16 mouse cellular contexts compared by ENCODE assay signal in genomic region chr8:11135135-11135534, GRCm38 (mm10).
"Had no signal": no experiment of that assay in that cellular context is flagged by ENCODE, and none has a peak within 500 bp of the region (broad histone marks: within the 10 kb centered on the region; RNA-seq: fewer than 3 reads in every experiment).

No protein-coding gene starts in this region.

- H3K9ac ChIP-seq: limb, embryonic 13.5 days; liver, embryonic 15.5 days; neural tube, embryonic 12.5 days had no signal

- ATAC-seq: intestine, postnatal 0 days had no signal

- H3K4me1 ChIP-seq: liver, embryonic 15.5 days; midbrain, embryonic 10.5 days; neural tube, embryonic 12.5 days had no signal

- H3K4me3 ChIP-seq: layer of hippocampus, adult 2 months; limb, embryonic 13.5 days; liver, embryonic 15.5 days; midbrain, embryonic 10.5 days; myocyte; neural tube, embryonic 12.5 days had no signal

- H3K9me3 ChIP-seq: limb, embryonic 13.5 days; liver, embryonic 15.5 days; midbrain, embryonic 10.5 days; neural tube, embryonic 12.5 days had no signal

- H3K36me3 ChIP-seq: limb, embryonic 13.5 days; liver, embryonic 15.5 days; midbrain, embryonic 10.5 days; neural tube, embryonic 12.5 days had no signal

- DNase-seq: kidney, adult 9 months; kidney, postnatal 4 days; left cerebral cortex, postnatal 4 days; lung, postnatal 14 days; midbrain, embryonic 14.5 days; thymus, adult 18-20 months; thymus, postnatal 14 days had no signal

- H3K4me2 ChIP-seq: limb, embryonic 13.5 days; liver, embryonic 11.5 days; liver, embryonic 15.5 days; neural tube, embryonic 12.5 days had no signal

- H3K27ac ChIP-seq: kidney, postnatal 0 days; layer of hippocampus, adult 2 months; limb, embryonic 13.5 days; liver, embryonic 15.5 days; midbrain, embryonic 10.5 days; neural tube, embryonic 12.5 days had no signal

- H3K27me3 ChIP-seq: limb, embryonic 13.5 days; liver, embryonic 15.5 days; neural tube, embryonic 12.5 days had no signal
